Mouse (Mus musculus): ENCODE measurements around the gene Hnrnpa0.

GRCm38 (mm10) chr13:58127766-58128361 is 492 bp downstream of the Hnrnpa0 start:
- TF ChIP-seq BHLHE40 (IDR thresholded peaks at IDR 0.05; ENCODE audit: borderline replicate concordance, low read depth, low read length) (no peak), CTCF (IDR thresholded peaks at IDR 0.05 in 2 of 3, conservative IDR thresholded peaks at IDR 0.05 in 1 of 3; ENCODE audit: control insufficient read depth in 1 of 3, insufficient read depth in 1 of 3, low read depth in 2 of 3, low read length in 3 of 3, poor library complexity in 1 of 3, severe bottlenecking in 1 of 3) (no peak), TAL1 (IDR thresholded peaks at IDR 0.05; ENCODE audit: low read length) (no peak), RAD21 (IDR thresholded peaks at IDR 0.05; ENCODE audit: low read depth, low read length) (no peak), POLR2A (IDR thresholded peaks at IDR 0.05; ENCODE audit: control insufficient read depth in 1 of 2, insufficient read depth in 1 of 2, low read depth in 1 of 2, low read length in 2 of 2, poor library complexity in 1 of 2) (0 out of 4 replicates have a peak, but pooled peaks of 1 of the 2 experiments have one; percentile 9), MXI1 (IDR thresholded peaks at IDR 0.05; ENCODE audit: low read depth, low read length) (peak; percentile 58), TBP (IDR thresholded peaks at IDR 0.05; ENCODE audit: low read depth, low read length) (no peak), TCF12 (IDR thresholded peaks at IDR 0.05; ENCODE audit: low read depth, low read length) (no peak), CHD2 (IDR thresholded peaks at IDR 0.05; ENCODE audit: low read length) (no peak), GATA1 (IDR thresholded peaks at IDR 0.05; ENCODE audit: low read depth, low read length) (no peak), EP300 (IDR thresholded peaks at IDR 0.05; ENCODE audit: low read depth in 1 of 2, low read length in 2 of 2) (no peak)

Measured in MEL (cell line).